Mouse (Mus musculus) G1E (cell line): Measurements from ENCODE around the gene Fahd1. TPM values are rescaled to one million over a fixed set of nuclear protein-coding genes. Genes with fewer than 3 reads are reported as not detected.

Experiments used
- ATAC-seq: 2 replicates; pipeline ENCODE4 v1.8.0; 2016; ENCODE audit warnings: mild to moderate bottlenecking; ENCODE audit not compliant: insufficient number of reproducible peaks, poor library complexity, low FRiP score, severe bottlenecking; ENCODE audit errors: extremely low read depth
- DNase-seq: peaks from one replicate; pipeline ENCODE4 v3.0.0; 2012; ENCODE audit warnings: low spot score
- H3K27me3 ChIP-seq: 2 replicates; pipeline ENCODE4 v1.6.1; 2012; ENCODE audit warnings: mild to moderate bottlenecking, low read length, inconsistent platforms; ENCODE audit not compliant: insufficient read depth
- H3K36me3 ChIP-seq: replicated peaks from 2 replicates; pipeline ENCODE3; 2012; ENCODE audit warnings: mild to moderate bottlenecking, inconsistent platforms
- H3K4me1 ChIP-seq: 2 replicates; pipeline ENCODE4 v1.6.1; 2012; ENCODE audit warnings: low read depth, low read length, inconsistent platforms, mixed read lengths; ENCODE audit not compliant: insufficient read depth
- H3K4me3 ChIP-seq: 2 replicates; pipeline ENCODE4 v1.5.1; 2012; ENCODE audit warnings: low read depth, mild to moderate bottlenecking, inconsistent platforms, low read length, moderate library complexity, mixed read lengths
- H3K9me3 ChIP-seq: replicated peaks from 2 replicates; pipeline ENCODE4 v1.6.1; 2012; ENCODE audit warnings: inconsistent platforms
- CTCF ChIP-seq: IDR thresholded peaks from 2 replicates; pipeline ENCODE4 v1.5.1; 2012; ENCODE audit warnings: low read depth, low read length, inconsistent platforms, mixed read lengths
- GATA1 ChIP-seq: IDR thresholded peaks from 2 replicates; pipeline ENCODE4 v1.6.1; 2012; ENCODE audit warnings: borderline replicate concordance, low read length, inconsistent platforms, mixed read lengths
- GATA2 ChIP-seq: IDR thresholded peaks from 2 replicates; pipeline ENCODE4 v1.6.1; 2012; ENCODE audit warnings: low read depth, low read length, inconsistent platforms, borderline replicate concordance
- POLR2AphosphoS5 ChIP-seq: IDR thresholded peaks from 2 replicates; pipeline ENCODE4 v1.6.1; 2012; ENCODE audit warnings: low read depth, low read length, inconsistent platforms; ENCODE audit not compliant: insufficient replicate concordance
- TAL1 ChIP-seq: conservative IDR thresholded peaks from 2 replicates; pipeline ENCODE4 v1.6.1; 2012; ENCODE audit warnings: low read depth, low read length, inconsistent platforms, mixed read lengths
- polyA plus RNA-seq: library from polyadenylated mRNA; stranded (reverse); fragments of >175 nt; gene quantifications from 2 replicates; pipeline ENCODE4 v1.2.3, GENCODE M21; 2012
- total RNA-seq, 2 experiments: library from RNA; stranded (forward) in 1 of 2; stranded (reverse) in 1 of 2; fragments of 200-1000 nt in 1 of 2; fragments of >200 nt in 1 of 2; fragmentation: Nextera tagmentation in 1 of 2; gene quantifications; 2 replicates each; pipeline ENCODE4 v1.2.3; 2014 to 2017

Gene Fahd1
- total and polyA plus RNA-seq, 3 experiments: 4.5 to 16.1 (median 7.9) TPM

DNA sequence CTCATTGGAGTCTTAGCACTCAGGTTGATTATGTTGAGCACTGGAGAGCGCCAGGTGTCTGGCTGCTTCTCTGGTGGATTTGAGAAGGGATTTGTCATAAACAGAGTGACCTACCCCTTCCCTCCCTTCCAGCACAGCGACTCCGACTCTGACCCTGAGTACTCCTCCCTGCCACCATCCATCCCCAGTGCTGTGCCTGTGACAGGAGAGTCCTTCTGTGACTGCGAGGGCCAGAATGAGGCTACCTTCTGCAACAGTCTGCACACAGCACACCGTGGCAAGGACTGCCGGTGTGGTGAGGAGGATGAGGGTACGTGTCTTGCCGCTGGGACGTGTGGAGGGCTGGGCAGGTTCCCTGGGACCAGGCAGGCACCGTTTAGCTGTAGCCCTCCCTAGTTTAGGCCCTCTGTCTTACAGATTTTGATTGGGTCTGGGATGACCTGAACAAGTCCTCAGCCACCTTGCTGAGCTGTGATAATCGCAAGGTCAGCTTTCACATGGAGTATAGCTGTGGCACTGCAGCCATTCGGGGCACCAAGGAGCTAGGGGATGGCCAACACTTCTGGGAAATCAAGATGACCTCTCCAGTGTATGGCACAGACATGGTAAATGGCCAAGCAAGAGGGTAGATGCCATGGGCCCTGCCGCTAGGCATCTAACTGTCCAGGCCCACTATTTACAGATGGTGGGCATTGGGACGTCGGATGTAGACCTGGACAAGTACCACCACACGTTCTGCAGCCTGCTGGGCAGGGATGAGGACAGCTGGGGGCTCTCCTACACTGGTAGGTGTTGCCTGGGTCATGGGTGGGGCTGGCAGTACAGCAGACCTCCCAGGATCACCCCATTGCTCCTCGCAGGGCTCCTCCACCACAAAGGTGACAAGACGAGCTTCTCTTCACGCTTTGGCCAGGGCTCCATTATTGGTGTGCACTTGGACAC is 40.3 kb upstream of the Fahd1 start:
- no peaks in the 10 kb centered on the region for H3K27me3 ChIP-seq
- TF ChIP-seq GATA2 (no peak), CTCF (no peak), GATA1 (no peak), TAL1 (no peak), POLR2AphosphoS5 (no peak)
- no peaks in the 10 kb centered on the region for H3K9me3 ChIP-seq
- DNase-seq (no peak), ATAC-seq (no peak)
- H3K4me3 ChIP-seq: peak overlapping the region; percentile 4; the same call in 1 of the 2 replicates
- H3K36me3 ChIP-seq: peaks cover 68% of the 10 kb centered on the region
- peaks cover 67% of the 10 kb centered on the region for H3K4me1 ChIP-seq

DNA sequence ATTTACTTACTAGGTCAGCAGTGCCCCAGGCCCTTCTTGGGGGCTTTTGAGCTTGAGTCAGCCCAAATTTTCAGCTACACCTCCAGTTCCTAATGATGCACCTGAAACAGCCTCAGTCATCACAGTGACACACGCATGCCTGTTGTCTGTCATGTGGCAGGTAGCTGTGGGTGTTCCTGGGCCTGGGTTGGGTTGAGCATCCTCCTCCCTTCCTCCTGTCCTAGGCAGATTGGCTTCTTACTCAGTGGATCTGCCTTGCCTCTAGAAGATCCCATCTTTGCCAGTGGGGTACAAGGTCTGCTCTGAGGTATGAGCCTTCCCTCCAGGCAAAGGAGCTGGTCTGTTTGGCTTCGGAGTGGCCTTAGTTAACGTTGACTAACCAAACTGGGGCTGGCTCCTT is 38.7 kb upstream of the Fahd1 start:
- ATAC-seq (no peak), DNase-seq (no peak)
- TF ChIP-seq POLR2AphosphoS5 (peak; percentile 78; the same call in 1 of the 2 replicates), GATA2 (no peak)
- Histone ChIP-seq H3K36me3 (peaks cover 77% of the 10 kb centered on the region), H3K27me3 (no peaks in the 10 kb centered on the region), H3K4me1 (peaks cover 74% of the 10 kb centered on the region), H3K9me3 (no peaks in the 10 kb centered on the region), H3K4me3 (no peak overlapping the region)

DNA sequence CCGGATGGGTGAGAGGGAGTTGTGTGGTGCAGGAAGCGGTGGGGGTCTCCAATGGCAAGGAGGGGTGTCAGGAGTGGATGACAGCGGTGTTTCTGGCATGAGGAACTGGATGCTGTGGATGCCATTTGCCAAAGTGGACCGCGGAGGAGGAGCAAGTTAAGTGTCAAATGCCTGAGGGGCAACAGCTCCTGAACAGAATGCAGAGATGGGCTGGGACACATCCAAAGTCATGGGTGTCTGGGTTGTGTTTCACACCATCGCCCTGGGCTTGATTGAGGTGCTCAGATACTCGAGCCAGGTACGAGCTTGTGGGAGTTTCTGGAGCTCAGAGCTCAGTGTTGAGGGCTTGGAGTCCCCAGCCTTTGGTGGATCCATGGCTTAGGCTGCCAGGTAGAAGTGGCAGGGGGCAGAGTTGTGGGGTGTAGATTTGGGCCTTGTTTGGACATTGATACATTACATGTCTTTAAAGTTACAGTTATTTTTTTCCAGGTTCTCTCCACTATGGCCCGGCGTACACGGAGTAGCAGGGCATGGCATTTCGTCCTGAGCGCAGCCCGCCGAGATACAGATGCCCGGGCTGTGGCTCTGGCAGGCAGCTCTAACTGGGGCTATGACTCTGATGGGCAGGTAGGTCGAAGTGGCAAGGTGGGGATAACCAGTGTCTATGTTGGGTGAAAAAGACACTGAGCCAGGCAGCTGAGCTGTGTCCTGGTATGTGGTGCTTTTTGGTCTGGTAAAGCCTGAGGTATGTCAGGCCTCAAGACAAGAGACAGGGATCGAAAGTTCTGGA is 37.3 kb upstream of the Fahd1 start:
- H3K4me3 ChIP-seq: peak overlapping the region; percentile 95
- no peaks in the 10 kb centered on the region for H3K27me3 ChIP-seq
- ATAC-seq (no peak), DNase-seq (peak; percentile 42)
- peaks cover 74% of the 10 kb centered on the region for H3K4me1 ChIP-seq
- TF ChIP-seq GATA1 (no peak), GATA2 (no peak), POLR2AphosphoS5 (no peak), TAL1 (no peak), CTCF (no peak)
- H3K36me3 ChIP-seq: peaks cover 77% of the 10 kb centered on the region
- no peaks in the 10 kb centered on the region for H3K9me3 ChIP-seq

DNA sequence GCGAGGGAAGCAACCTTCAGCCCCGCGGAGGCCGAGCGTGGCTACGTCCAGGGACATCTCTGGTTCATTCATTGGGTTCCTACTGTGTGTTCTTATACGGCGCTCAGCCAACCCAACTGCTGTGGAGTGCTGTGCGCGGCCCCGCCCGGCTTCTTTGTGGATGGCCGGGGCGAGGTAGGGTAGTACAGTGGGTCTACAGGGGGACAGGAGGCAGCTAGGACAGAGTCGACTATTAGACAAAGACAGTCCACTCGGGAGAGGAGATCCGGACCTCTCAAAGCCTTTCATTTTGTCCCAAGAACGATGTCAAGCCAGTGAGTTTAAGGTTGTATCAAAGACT is 36.7 kb upstream of the Fahd1 start:
- peaks cover 75% of the 10 kb centered on the region for H3K4me1 ChIP-seq
- H3K9me3 ChIP-seq: no peaks in the 10 kb centered on the region
- DNase-seq (no peak), ATAC-seq (no peak)
- H3K4me3 ChIP-seq: peak overlapping the region; percentile 95
- H3K27me3 ChIP-seq: no peaks in the 10 kb centered on the region
- no peak for TF ChIP-seq GATA1
- no peak for TF ChIP-seq GATA2
- TF ChIP-seq POLR2AphosphoS5: no peak
- no peak for TF ChIP-seq CTCF
- TF ChIP-seq TAL1: no peak
- peaks cover 77% of the 10 kb centered on the region for H3K36me3 ChIP-seq

DNA sequence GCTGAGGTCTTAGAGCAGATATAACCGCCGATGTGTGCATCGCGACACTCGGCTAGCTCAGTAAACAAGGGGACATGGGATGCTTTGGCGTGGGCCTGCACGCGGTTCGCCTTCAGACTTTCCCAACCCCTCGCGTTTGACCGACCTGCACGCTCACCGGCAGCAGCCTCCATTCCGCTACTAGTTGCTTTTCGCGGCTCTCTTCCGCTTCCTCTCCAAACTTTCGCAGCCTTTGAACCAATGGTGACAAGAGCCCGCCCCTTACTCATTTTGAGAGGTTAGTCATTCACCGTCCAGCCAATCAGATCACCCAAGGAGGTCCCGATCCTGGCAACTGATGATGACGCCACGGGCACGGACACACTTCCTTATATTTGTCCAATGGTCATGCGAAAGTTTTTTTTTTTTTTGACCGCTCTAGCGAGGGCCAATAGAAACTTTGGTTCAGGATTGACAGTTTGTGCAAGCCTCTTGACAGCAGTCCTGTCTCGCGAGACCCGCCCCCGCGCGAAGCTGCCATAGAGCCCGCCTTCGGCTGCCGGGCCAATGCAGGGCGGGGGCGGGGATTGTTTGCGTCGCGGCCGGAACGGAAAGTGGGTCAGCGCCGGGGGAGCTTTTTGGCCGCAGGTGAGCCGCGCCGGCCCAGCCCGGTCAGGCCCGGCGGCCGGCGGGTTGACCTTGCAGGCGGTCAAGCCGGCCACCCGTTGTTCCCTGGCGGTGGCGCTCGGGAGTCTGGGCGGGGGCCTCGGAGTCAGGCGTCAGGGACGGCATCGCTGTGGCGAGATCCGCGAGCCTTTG is 36.2 kb upstream of the Fahd1 start, which contains the start of the genes Nubp2 and Spsb3:
TSS of gene Nubp2 (minus strand) at position 216 of the 798 bp plus-strand sequence.
TSS of gene Spsb3 (plus strand) at position 510 of the 798 bp plus-strand sequence.
- Histone ChIP-seq H3K4me1 (peaks cover 77% of the 10 kb centered on the region), H3K4me3 (peak within 1 kb of the TSS; percentile 95), H3K9me3 (no peaks in the 10 kb centered on the region), H3K36me3 (peaks cover 79% of the 10 kb centered on the region), H3K27me3 (no peaks in the 10 kb centered on the region)
- ATAC-seq: peak; percentile 96
- TF ChIP-seq GATA1 (no peak), CTCF (no peak), POLR2AphosphoS5 (no peak), TAL1 (no peak), GATA2 (no peak)
- DNase-seq: peak; percentile 99
